Mouse (Mus musculus) C2C12 (cell line): ENCODE data around the gene Tcf7l1.
A peak's percentile ranks its signal among the peaks of the same experiment; 100 is the strongest.

Experiments
- CEBPB ChIP-seq: IDR thresholded peaks from one replicate; pipeline ENCODE4 v1.6.1; 2011; ENCODE audit warnings: low read depth, mild to moderate bottlenecking, control low read depth, moderate library complexity
- CTCF ChIP-seq: IDR thresholded peaks from one replicate; pipeline ENCODE4 v1.5.1; 2011; ENCODE audit not compliant: control insufficient read depth, insufficient read depth, insufficient read length
- MAX ChIP-seq: IDR thresholded peaks from one replicate; pipeline ENCODE4 v1.6.1; 2011; ENCODE audit warnings: mild to moderate bottlenecking, control low read depth
- MYOG ChIP-seq: IDR thresholded peaks from one replicate; pipeline ENCODE4 v1.6.1; 2011; ENCODE audit not compliant: control insufficient read depth, insufficient read length; ENCODE audit errors: extremely low read depth
- USF1 ChIP-seq: IDR thresholded peaks from one replicate; pipeline ENCODE4 v1.6.1; 2011; ENCODE audit warnings: low read depth, mild to moderate bottlenecking, control low read depth, moderate library complexity

- TF ChIP-seq CTCF (no peak), MYOG (no peak), CEBPB (no peak), USF1 (peak; percentile 44), MAX (no peak)
Measured at GRCm38 (mm10) chr6:72644576-72644975, 144.5 kb downstream of the Tcf7l1 start.
